Mouse (Mus musculus) right cerebral cortex, postnatal 14 days (tissue): Measurements from ENCODE around the gene Larp1b.
A peak's percentile ranks its signal among the peaks of the same experiment; 100 is the strongest.
"Not testable (repeated sequence)": the region's sequence is repeated elsewhere in the genome, so short reads cannot be mapped to it uniquely, and the experiment has no call there.

Source experiments
- DNase-seq: peaks from one replicate; pipeline ENCODE4 v3.0.0; 2022

Larp1b gene

GRCm38 (mm10) chr3:40949170-40949902 lies at the start of gene Larp1b:
Gene Larp1b (plus strand): TSS chr3:40949828.
- DNase-seq = peak; percentile 98

- DNase-seq = not testable (repeated sequence)
Measured at GRCm38 (mm10) chr3:40902443-40902842, 47.2 kb upstream of the Larp1b start, which contains the start of gene 1700034I23Rik. Gene 1700034I23Rik (minus strand): TSS chr3:40902543.

DNA sequence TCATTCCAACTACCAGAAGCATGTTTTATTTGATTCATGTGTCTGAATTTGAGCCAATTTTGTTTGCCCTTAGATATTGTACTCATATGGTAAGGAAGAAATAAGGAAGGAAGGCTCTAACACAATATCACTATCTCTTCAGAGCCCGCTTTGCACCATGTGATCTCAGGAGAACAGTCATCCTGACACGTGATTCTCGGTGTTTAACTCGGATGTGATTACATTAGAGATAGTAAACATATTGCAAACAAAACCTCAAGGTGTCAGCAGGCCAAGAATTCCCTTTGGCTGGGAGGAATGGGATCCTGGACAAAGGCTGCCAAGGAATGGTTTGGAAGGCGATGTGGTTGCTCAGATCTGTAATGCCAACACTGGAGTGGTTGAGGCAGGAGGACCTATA lies 11.4 kb upstream of the Larp1b start:
- no peak for DNase-seq

DNA sequence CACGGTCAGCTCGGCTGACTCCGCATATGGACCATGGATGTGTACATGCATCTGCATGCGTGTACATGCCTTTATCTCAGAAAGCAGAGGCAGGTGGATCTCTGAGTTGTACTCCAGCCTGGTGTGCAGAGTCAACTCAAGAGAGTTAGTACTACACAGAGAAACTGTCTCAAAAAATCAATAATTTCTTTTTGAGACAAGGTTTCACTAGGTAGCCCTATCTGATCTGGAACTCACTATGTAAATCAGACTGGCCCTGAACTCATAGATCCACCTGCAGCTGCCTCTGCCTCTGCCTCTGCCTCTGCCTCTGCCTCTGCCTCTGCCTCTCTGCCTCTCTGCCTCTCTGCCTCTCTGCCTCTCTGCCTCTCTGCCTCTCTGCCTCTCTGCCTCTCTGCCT lies 11.0 kb upstream of the Larp1b start:
- no peak for DNase-seq

GRCm38 (mm10) chr3:40939019-40939418 lies 10.6 kb upstream of the Larp1b start:
- DNase-seq = no peak

DNA sequence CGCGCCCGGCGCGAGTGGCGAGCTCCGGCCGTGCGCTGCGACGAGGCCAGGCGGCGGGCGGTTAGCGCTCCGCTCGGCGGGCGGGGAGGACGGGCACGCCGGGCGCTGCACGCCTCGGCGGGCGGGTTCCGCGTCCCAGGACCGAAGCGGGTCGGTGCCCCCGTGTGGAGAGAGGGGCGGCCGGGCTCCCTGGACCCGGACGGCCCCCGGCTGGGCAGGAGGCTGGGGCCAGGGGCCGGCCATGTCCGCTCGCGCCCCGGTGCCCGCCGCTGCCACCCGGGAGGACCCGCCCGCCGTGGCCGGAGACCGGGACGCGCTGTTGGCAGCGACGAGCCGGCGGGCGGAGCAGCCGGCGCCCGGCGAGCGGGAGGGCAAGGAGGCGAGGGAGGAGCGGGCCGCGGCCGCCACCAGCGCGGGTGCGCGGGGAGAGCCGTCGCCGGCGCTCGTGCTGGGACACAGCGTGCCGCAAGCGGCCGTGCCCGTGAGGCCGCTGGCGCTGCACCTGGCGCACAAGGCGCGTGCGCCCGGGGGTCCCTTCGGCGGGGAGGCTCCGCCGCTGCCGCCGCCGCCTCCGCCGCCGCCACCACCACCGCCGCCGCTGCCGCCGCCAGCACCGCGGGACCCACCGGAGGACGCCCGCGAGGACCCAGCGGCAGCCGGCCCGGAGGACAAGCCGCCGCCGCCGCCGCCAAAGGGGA lies 424 bp downstream of the Larp1b start:
- DNase-seq = peak; percentile 41

GRCm38 (mm10) chr3:40950601-40951201 lies 1.1 kb downstream of the Larp1b start:
- no peak for DNase-seq

DNA sequence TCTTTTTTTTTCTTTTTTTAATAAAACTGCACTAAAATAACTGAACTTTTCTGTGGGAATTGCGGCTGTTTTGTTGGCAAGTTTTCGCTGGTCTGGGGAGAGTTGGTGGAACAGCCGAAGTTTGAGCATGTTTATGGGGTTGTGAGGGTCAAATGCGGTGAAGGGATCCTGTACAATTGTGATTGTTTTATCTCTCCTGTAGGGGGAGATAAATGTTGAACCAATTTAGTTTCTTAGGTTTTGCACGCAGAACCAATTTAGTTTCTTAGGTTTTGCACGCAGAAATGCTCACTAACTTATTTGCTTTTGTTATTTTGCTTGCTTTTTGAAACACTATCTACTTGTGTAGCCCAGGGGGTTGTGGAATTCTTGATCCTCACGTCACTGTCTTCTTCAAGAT lies 1.7 kb downstream of the Larp1b start:
- DNase-seq = no peak

DNA sequence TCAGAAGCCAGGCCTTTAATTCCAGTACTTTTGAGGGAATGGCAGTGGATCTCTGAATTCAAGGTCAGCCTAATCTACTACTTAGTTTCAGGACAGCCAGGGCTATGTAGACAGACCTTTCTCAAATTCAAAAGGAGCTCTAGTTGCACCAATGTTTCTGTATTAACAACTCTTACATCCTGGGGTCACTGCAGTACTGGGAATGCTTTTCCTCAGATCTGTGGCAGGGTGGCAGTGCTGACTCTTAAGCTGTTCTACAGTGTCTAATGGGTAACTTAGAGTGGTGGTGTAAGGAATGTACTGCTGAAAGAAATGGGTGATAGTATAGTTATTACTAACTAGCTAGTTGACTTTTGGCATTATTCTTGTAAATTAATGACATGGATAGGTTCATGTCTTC lies 3.0 kb downstream of the Larp1b start:
- no peak for DNase-seq

DNA sequence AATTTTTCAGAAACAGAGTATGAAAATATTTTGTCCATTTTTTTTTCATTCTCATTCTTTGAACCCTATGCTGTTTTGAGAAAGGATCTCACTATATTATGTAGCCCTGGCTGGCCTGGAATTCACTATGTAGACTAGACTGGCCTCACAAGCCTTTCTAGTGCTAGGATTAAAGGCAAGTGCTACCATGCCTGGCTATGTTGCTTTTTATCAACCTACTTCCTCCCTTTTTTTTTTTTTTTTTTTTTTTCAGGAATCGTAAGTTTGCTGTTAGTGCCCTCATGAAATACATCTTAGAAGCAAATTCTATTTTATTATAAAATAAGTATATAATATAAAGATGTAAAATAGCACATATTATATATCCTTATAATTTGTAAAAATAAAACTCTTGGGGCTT lies 5.2 kb downstream of the Larp1b start:
- DNase-seq = no peak

GRCm38 (mm10) chr3:40958831-40959230 lies 9.2 kb downstream of the Larp1b start:
- no peak for DNase-seq

GRCm38 (mm10) chr3:40980758-40981157 lies 31.1 kb downstream of the Larp1b start:
- no peak for DNase-seq

- no peak for DNase-seq
Measured at GRCm38 (mm10) chr3:40987539-40987938, 37.9 kb downstream of the Larp1b start.

- no peak for DNase-seq
Measured at GRCm38 (mm10) chr3:40988722-40989121, 39.1 kb downstream of the Larp1b start.

- DNase-seq = no peak
Measured at GRCm38 (mm10) chr3:40991541-40991940, 41.9 kb downstream of the Larp1b start.

GRCm38 (mm10) chr3:40995161-40995560 lies 45.5 kb downstream of the Larp1b start:
- DNase-seq = no peak

DNA sequence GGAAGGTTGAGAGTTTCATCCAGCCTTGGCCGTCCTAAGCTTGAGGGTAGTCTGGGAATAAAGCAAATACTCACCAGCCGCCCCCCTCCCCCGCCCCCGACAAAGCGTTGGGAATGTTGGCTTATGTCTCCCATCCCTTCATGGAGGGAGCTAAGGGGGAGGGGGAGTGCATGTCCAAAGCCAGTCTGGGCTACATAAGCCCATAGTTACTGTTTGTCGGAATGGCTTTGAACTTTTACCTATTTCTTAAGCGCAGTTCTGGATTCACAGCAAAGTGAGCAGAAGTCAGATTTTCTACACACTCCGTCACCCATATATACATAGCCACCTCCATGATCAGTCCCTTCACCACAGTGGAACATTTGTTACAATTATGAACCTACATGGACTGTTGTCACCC lies 59.7 kb downstream of the Larp1b start:
- no peak for DNase-seq

DNA sequence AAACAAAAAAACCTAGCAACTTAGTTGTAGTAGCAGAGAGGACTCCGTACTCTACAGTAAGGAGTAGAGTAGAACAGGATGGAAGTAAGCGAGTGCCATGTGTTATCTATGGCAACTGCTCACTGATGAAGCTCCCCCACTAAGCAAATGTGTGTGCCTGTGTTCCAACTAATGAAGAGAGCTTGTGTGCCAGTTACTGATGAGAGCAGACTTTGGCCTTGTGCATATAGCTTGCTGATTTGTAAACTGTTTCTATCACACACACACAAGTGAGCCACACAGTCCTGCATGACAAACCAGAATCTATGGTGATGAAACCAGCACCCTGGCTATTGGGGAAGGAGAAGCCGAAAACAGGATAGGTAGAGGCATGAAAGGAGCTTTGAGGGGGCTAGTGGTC lies 60.4 kb downstream of the Larp1b start:
- DNase-seq = no peak

GRCm38 (mm10) chr3:41010701-41011100 lies 61.1 kb downstream of the Larp1b start:
- no peak for DNase-seq

GRCm38 (mm10) chr3:41012451-41012850 lies 62.8 kb downstream of the Larp1b start:
- no peak for DNase-seq

DNA sequence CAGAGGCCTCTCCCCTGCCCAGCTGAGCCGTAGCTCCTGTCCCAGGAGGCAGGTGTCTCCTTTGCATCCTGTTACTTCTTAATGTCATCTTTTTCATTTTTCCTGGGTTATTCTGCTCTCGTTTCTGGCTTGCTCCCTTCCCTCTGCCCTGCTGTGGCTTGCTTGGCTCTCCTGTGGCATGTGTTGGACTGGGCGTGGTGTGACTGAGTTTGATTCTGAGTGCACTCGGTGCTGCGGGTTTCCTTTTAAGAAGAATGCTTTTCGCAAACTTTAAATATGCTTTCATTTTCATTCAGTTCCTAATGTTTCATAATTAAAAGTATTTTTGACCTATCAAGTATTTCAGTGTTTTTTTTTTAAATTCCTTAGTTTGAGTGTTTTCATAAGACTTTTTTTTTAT lies 65.3 kb downstream of the Larp1b start:
- no peak for DNase-seq

DNA sequence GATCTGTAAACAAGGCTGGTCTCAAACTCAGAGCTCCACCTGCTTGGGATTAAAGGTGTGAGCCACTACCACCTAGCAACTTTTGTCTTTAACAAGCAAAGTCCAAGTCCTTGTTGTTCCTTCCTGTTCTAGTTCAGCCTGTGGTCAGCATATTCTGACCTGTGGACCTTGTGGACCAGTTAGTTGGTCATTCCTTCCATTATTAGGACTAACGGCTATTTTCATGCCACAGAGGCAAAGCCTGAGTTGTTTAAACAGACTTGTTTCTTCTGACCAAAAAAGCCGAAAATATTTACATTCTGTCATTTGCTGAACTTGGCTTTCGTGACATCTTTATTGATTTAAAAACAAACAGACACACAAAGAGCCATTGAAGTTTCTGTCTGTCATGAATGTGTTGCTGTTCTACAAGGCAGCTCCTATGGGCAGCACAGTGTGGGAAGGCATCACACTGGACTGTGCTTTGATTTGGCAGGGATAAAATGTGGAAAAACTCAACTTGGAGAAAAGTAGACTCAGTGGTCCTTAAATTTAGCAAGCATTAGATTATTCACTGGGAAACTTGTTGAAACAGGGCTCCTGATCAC lies 68.5 kb downstream of the Larp1b start:
- DNase-seq = no peak

DNA sequence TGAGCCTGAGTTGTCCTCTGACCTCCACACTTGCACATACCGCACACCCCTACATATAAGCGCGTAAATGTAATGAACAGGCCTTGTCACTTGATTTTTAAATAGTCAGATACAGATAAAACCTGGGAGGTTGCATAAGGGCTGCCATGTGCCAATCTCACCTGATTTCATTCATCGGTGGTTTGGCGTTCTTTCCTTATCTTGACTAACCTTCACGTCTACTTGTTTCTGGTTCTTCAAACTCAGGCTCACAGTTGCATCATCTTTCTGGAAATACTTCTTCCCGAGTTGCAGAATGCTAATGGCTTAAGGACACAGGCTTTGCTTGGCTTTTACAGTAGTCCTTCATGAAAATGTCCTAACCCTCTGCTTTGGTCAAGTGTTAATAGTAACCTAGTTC lies 71.1 kb downstream of the Larp1b start:
- DNase-seq = no peak

DNA sequence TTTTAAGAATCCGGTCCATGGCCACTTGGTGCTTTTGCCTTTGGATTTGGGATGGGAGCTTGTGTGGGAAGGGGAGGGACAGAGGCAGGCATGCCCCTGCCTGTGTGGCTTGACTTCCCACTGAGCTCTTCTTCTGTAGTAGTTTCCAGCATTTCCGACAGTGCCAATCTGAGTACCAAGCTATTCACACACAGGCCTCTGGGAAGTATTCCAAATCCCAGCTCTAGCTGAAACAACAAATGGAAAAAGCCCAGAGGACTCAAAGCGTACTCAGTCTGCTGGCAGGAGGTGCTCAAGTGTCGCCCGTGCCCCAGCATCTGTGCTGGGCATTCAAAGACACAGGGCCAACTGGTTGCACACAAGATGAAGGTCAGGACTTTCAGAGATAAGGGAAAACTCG lies 72.4 kb downstream of the Larp1b start:
- DNase-seq = no peak
